Mouse (Mus musculus) thymus, postnatal 10 days (tissue): ENCODE data around the gene Farp1.

Source experiments
- DNase-seq, 2 experiments: peaks; one replicate each; pipeline ENCODE4 v3.0.0; 2021; ENCODE audit warnings: low spot score in 2 of 2

Gene Farp1

GRCm38 (mm10) chr14:121261229-121261879, 226.4 kb downstream of the Farp1 start:
- no peak for DNase-seq

GRCm38 (mm10) chr14:121262606-121263005, 227.6 kb downstream of the Farp1 start:
- no peak for DNase-seq

- DNase-seq, result no peak
These were observed 228.9 kb downstream of the Farp1 start for GRCm38 (mm10) chr14:121263912-121264311.

- DNase-seq, result no peak
These were observed 229.5 kb downstream of the Farp1 start for GRCm38 (mm10) chr14:121264453-121264852.

- DNase-seq, result no peak
These were observed 232.8 kb downstream of the Farp1 start for GRCm38 (mm10) chr14:121267801-121268200.

GRCm38 (mm10) chr14:121270490-121270889, 235.5 kb downstream of the Farp1 start:
- DNase-seq, result no peak

- no peak for DNase-seq
These were observed 240.0 kb downstream of the Farp1 start for GRCm38 (mm10) chr14:121274985-121275384.

- no peak for DNase-seq
These were observed 241.0 kb downstream of the Farp1 start for GRCm38 (mm10) chr14:121276016-121276415.

- peak; percentile 52 to 85 for DNase-seq
These were observed 244.1 kb downstream of the Farp1 start for GRCm38 (mm10) chr14:121279106-121279505.

- DNase-seq, result no peak
These were observed 245.8 kb downstream of the Farp1 start for GRCm38 (mm10) chr14:121280601-121281335.

GRCm38 (mm10) chr14:121281336-121281710, 246.3 kb downstream of the Farp1 start:
- DNase-seq, result no peak

GRCm38 (mm10) chr14:121285379-121286120, 250.6 kb downstream of the Farp1 start:
- DNase-seq, result no peak

GRCm38 (mm10) chr14:121291881-121292280, 256.9 kb downstream of the Farp1 start:
- DNase-seq, result no peak

- DNase-seq, result no peak
These were observed 257.4 kb downstream of the Farp1 start for GRCm38 (mm10) chr14:121292391-121292790.

GRCm38 (mm10) chr14:121294484-121294883, 259.5 kb downstream of the Farp1 start:
- no peak for DNase-seq

GRCm38 (mm10) chr14:121297103-121297502, 262.1 kb downstream of the Farp1 start:
- no peak for DNase-seq

- DNase-seq, result no peak
These were observed 263.5 kb downstream of the Farp1 start for GRCm38 (mm10) chr14:121298537-121298936.

GRCm38 (mm10) chr14:121299093-121299492, 264.1 kb downstream of the Farp1 start:
- no peak for DNase-seq

- no peak for DNase-seq
These were observed 269.5 kb downstream of the Farp1 start for GRCm38 (mm10) chr14:121304523-121304922.

GRCm38 (mm10) chr14:121305316-121306064, 270.5 kb downstream of the Farp1 start:
- DNase-seq, result no peak

GRCm38 (mm10) chr14:121309909-121310308, 274.9 kb downstream of the Farp1 start:
- no peak for DNase-seq
